Mouse (Mus musculus) kidney, postnatal 0 days (tissue): Measurements from ENCODE around the gene Ccdc28b. TPM values are rescaled to one million over a fixed set of nuclear protein-coding genes. Genes with fewer than 3 reads are reported as not detected.

Source experiments
- ATAC-seq: fragments of 200-750 bp; cut with Nextera tagmentation; replicated peaks from 2 replicates; pipeline ENCODE4 v1.8.0; 2017; ENCODE audit warnings: low read depth, moderate number of reproducible peaks, moderate TSS enrichment, moderate library complexity; ENCODE audit not compliant: low FRiP score
- DNase-seq: peaks from one replicate; pipeline ENCODE4 v3.0.0-alpha.2; 2016; ENCODE audit warnings: low spot score
- H3K27ac ChIP-seq: fragments of 300-500 bp; sonication (generic); 2 replicates; pipeline ENCODE4 v1.5.1; 2014; ENCODE audit warnings: mild to moderate bottlenecking
- H3K27me3 ChIP-seq: fragments of 300-500 bp; sonication (generic); 2 replicates; pipeline ENCODE4 v1.6.1; 2014; ENCODE audit warnings: low read length, mixed read lengths; ENCODE audit not compliant: insufficient read depth
- H3K36me3 ChIP-seq: fragments of 300-500 bp; sonication (generic); 2 replicates; pipeline ENCODE4 v1.6.1; 2014; ENCODE audit warnings: low read length, mixed read lengths; ENCODE audit not compliant: insufficient read depth
- H3K4me1 ChIP-seq: fragments of 300-500 bp; sonication (generic); replicated peaks from 2 replicates; pipeline ENCODE4 v1.6.1; 2014; ENCODE audit warnings: antibody characterized with exemption, low read length, mixed read lengths; ENCODE audit not compliant: insufficient read depth
- H3K4me2 ChIP-seq: fragments of 300-500 bp; sonication (generic); 2 replicates; pipeline ENCODE4 v1.6.1; 2014; ENCODE audit warnings: mild to moderate bottlenecking, low read length, moderate library complexity, mixed read lengths
- H3K4me3 ChIP-seq: fragments of 300-500 bp; sonication (generic); replicated peaks from 2 replicates; pipeline ENCODE4 v1.5.1; 2014; ENCODE audit warnings: low read depth, low read length
- H3K9ac ChIP-seq: fragments of 300-500 bp; sonication (generic); 2 replicates; pipeline ENCODE4 v1.6.1; 2014; ENCODE audit warnings: low read depth, low read length
- H3K9me3 ChIP-seq: fragments of 300-500 bp; sonication (generic); replicated peaks from 2 replicates; pipeline ENCODE4 v1.6.1; 2016; ENCODE audit warnings: low read length, inconsistent platforms, mixed read lengths
- CTCF ChIP-seq: IDR thresholded peaks from 2 replicates; pipeline ENCODE4 v1.5.1; 2016; ENCODE audit warnings: antibody characterized with exemption, low read depth, mild to moderate bottlenecking, moderate library complexity
- WGBS: fragments of 180-500 bp; shearing (Covaris S2); extraction: QIAGEN DNeasy Blood & Tissue Kit; methylation state at CpG from one replicate; pipeline ENCODE4 v1.1.7; 2014; 5-methylcytosine and 5-hydroxymethylcytosine counted together
- polyA plus RNA-seq: library from polyadenylated mRNA; unstranded; fragments of >200 nt; fragmentation: Nextera tagmentation; extraction: Ambion mirVana; gene quantifications from 2 replicates; pipeline ENCODE4 v1.2.1, GENCODE M21; 2015

Gene Ccdc28b
- polyA plus RNA-seq, 1 experiment from 2014 or later, result 69.5 TPM

DNA sequence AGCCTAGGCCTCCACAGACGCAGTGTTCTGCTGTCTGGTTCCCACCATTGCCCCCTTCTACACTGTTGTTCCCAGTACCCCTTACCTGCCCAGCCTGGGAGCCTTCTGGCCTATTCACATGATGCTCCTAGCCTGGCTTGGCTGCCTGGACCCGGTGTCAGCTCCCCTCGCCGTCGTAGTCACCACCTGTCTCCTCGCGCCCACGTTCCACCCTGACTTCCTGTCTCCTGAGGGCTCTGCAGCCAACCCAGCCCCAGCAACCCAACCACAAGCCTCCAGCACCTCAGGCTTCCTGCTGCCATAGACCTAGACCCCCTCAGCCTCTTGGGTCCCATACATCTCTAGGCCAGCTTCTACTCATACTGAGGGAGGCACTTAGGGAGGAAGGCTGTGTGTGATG lies 50.3 kb downstream of the Ccdc28b start, which contains the start of gene Lck:
Gene Lck (minus strand): TSS at position 212 of the 400 bp plus-strand sequence.
- 0 out of 2 replicates have a peak, but pooled peaks cover 4% of the 10 kb centered on the region for H3K4me1 ChIP-seq
- 87% methylated on average over 8 of the region's 8 CpGs for WGBS

DNA sequence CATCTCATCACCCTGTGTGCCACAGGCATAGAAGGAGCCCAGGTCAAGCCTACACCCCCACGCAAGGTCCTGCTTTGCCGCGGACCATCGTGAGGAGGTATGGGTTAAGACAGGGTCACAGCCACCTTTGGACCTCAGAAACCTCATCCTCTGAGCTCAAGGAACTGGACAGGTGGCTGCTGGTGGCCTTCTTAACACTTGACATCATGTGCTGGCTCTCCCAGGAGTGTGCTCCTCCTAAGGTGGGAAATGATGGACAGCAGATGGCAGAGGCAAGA lies 50.7 kb downstream of the Ccdc28b start:
- Histone ChIP-seq H3K9ac (no peak overlapping the region), H3K4me3 (no peak overlapping the region), H3K9me3 (no peaks in the 10 kb centered on the region), H3K27ac (peak overlapping the region; percentile 54; the same call in 1 of the 2 replicates), H3K4me2 (no peak overlapping the region), H3K4me1 (0 out of 2 replicates have a peak, but pooled peaks cover 4% of the 10 kb centered on the region), H3K36me3 (no peaks in the 10 kb centered on the region), H3K27me3 (no peaks in the 10 kb centered on the region)
- TF ChIP-seq CTCF, result no peak
- ATAC-seq (no peak), DNase-seq (no peak)
- WGBS, result 89% methylated on average over 4 of the region's 4 CpGs

More for the DNA sequence above, 50.3 kb downstream of the Ccdc28b start, which contains the start of gene Lck:
- H3K27me3 ChIP-seq, result no peaks in the 10 kb centered on the region
- no peak within 1 kb of the TSS for H3K4me3 ChIP-seq
- H3K27ac ChIP-seq, result peak within 1 kb of the TSS; percentile 54
- no peaks in the 10 kb centered on the region for H3K36me3 ChIP-seq
- H3K9ac ChIP-seq, result no peak within 1 kb of the TSS
- no peaks in the 10 kb centered on the region for H3K9me3 ChIP-seq
- DNase-seq, result no peak
- no peak for TF ChIP-seq CTCF
- no peak for ATAC-seq
- H3K4me2 ChIP-seq, result no peak within 1 kb of the TSS

DNA sequence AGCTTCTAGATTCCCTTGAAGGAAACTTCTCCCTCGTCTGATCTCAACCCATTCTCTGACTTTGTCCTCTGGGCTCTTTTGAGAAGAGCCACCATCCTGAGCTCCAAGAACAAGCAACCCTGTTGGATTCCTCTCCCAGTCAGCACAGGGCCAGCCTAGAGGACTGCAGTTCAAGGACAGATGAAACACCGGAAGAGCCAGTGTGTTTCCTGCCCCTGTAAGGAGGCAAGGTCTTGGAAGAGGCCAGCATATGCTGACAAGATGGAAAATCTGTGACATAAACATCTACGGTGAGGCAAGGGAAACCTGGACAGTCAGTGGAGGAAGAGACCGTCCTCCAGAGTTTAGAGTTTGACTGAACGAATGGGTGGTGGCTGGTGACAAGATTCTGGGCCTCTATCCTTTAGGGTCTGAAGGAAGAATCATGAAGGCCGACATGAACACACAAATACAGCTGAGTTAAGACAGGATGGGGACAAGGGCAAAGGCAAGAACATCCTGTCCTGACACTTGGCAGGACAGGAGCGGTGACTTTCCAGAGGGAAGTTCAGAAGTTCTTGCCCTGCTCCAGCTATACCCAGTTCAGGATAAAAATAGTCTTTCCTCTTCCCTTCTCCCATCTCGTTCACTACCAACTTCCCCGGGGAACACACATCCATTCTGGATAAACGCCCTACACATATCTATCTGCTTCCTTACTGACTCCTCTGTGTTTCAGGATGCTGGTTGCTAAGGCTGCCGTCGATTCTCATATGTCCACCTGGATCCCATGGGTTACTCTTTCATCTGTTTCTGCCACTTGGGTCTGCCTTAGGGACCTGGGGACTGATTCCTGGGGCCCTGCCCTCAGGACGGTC lies 51.3 kb downstream of the Ccdc28b start:
- H3K27ac ChIP-seq, result peak overlapping the region; percentile 54
- 0 out of 2 replicates have a peak, but pooled peaks cover 4% of the 10 kb centered on the region for H3K4me1 ChIP-seq
- H3K36me3 ChIP-seq, result no peaks in the 10 kb centered on the region
- TF ChIP-seq CTCF, result no peak
- ATAC-seq (no peak), DNase-seq (peak; percentile 25)
- H3K9me3 ChIP-seq, result no peaks in the 10 kb centered on the region
- WGBS, result 72% methylated on average over 13 of the region's 13 CpGs
- H3K4me3 ChIP-seq, result no peak overlapping the region
- H3K9ac ChIP-seq, result no peak overlapping the region
- no peak overlapping the region for H3K4me2 ChIP-seq
- no peaks in the 10 kb centered on the region for H3K27me3 ChIP-seq

- Histone ChIP-seq H3K4me3 (no peak overlapping the region), H3K9ac (no peak overlapping the region), H3K36me3 (no peaks in the 10 kb centered on the region), H3K27ac (peak overlapping the region; percentile 54; the same call in 1 of the 2 replicates), H3K9me3 (no peaks in the 10 kb centered on the region), H3K4me2 (no peak overlapping the region), H3K4me1 (0 out of 2 replicates have a peak, but pooled peaks cover 4% of the 10 kb centered on the region), H3K27me3 (no peaks in the 10 kb centered on the region)
- 78% methylated on average over 8 of the region's 8 CpGs for WGBS
- TF ChIP-seq CTCF, result no peak
- no peak for ATAC-seq
- no peak for DNase-seq
Measured at GRCm38 (mm10) chr4:129571551-129572084, 52.1 kb downstream of the Ccdc28b start.

DNA sequence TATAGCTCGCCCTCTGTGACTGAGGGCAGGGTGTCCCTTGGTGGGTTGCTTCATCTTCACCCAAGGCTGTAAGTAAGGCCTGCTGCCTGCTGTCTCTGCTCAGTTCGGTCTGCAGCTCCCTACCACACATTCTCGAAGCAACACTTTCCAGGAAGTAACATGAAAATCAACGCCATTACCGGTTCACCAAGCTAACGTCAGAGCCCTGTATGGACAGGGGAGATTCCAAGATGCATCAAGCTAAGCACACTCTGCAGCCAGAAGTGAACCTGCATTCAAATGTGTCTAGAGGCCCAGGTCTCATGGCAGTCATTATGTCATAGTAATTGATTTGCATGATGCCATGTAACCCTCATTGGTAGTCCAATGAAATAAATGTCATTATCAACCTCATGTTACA lies 53.7 kb downstream of the Ccdc28b start:
- ATAC-seq, result no peak

More for the DNA sequence above, 53.7 kb downstream of the Ccdc28b start:
- WGBS, result 81% methylated on average over 6 of the region's 6 CpGs
- H3K9ac ChIP-seq, result no peak overlapping the region
- no peak for DNase-seq
- no peaks in the 10 kb centered on the region for H3K9me3 ChIP-seq
- no peak overlapping the region for H3K4me2 ChIP-seq
- no peaks in the 10 kb centered on the region for H3K27me3 ChIP-seq
- H3K4me1 ChIP-seq, result 0 out of 2 replicates have a peak, but pooled peaks cover 2% of the 10 kb centered on the region
- no peak overlapping the region for H3K4me3 ChIP-seq
- TF ChIP-seq CTCF, result no peak
- no peaks in the 10 kb centered on the region for H3K36me3 ChIP-seq
- H3K27ac ChIP-seq, result no peak overlapping the region

Other genes starting within 250 kb of the Ccdc28b start
- 12.3 and 13.7 TPM in 2 replicates for gene Zbtb8a, start 245.8 kb downstream of the Ccdc28b start, polyA plus RNA-seq
- 3.7 and 3.8 TPM in 2 replicates for gene Zbtb8b, start 183.1 kb downstream of the Ccdc28b start, polyA plus RNA-seq
- gene Bsdc1, start 162.4 kb downstream of the Ccdc28b start, polyA plus RNA-seq, result 25.6 and 27.8 TPM in 2 replicates
- 0.10 TPM in 1 of 2 replicates, not detected in the other for gene Tssk3, start 132.9 kb downstream of the Ccdc28b start, polyA plus RNA-seq
- 0.37 and 0.78 TPM in 2 replicates for gene Fam229a, start 132.8 kb downstream of the Ccdc28b start, polyA plus RNA-seq
- 613 and 625 TPM in 2 replicates for gene Marcksl1, start 110.4 kb downstream of the Ccdc28b start, polyA plus RNA-seq
- gene Hdac1, start 81.2 kb downstream of the Ccdc28b start, polyA plus RNA-seq, result 170 and 196 TPM in 2 replicates
- 8.8 and 9.1 TPM in 2 replicates for gene Lck, start 50.3 kb downstream of the Ccdc28b start, polyA plus RNA-seq
- gene Fam167b, start 45.4 kb downstream of the Ccdc28b start, polyA plus RNA-seq, result 39.9 and 40.3 TPM in 2 replicates
- 284 and 298 TPM in 2 replicates for gene Eif3i, start 23.3 kb downstream of the Ccdc28b start, polyA plus RNA-seq
- 188 and 197 TPM in 2 replicates for gene Tmem234, start 23.3 kb downstream of the Ccdc28b start, polyA plus RNA-seq
- 1.9 and 2.3 TPM in 2 replicates for gene Dcdc2b, start 9.7 kb downstream of the Ccdc28b start, polyA plus RNA-seq
- 30.2 and 31.6 TPM in 2 replicates for gene Iqcc, start 4.8 kb downstream of the Ccdc28b start, polyA plus RNA-seq
- 42.9 and 50.3 TPM in 2 replicates for gene Txlna, start 17.1 kb upstream of the Ccdc28b start, polyA plus RNA-seq
- 11.7 and 12.7 TPM in 2 replicates for gene Kpna6, start 48.8 kb upstream of the Ccdc28b start, polyA plus RNA-seq
- gene Tmem39b, start 72.9 kb upstream of the Ccdc28b start, polyA plus RNA-seq, result 12.4 and 12.9 TPM in 2 replicates
- gene Khdrbs1, start 118.4 kb upstream of the Ccdc28b start, polyA plus RNA-seq, result 86.4 and 90.6 TPM in 2 replicates
- gene Ptp4a2, start 187.3 kb upstream of the Ccdc28b start, polyA plus RNA-seq, result 383 and 402 TPM in 2 replicates